Mouse (Mus musculus) lung, embryonic 16.5 days (tissue): ENCODE data around the gene Clspn. TPM values are rescaled to one million over a fixed set of nuclear protein-coding genes. Genes with fewer than 3 reads are reported as not detected.

ENCODE experiments used
- ATAC-seq: fragments of 200-750 bp; cut with Nextera tagmentation; 2 replicates; pipeline ENCODE4 v1.8.0; 2017; ENCODE audit warnings: low read depth, mild to moderate bottlenecking, moderate library complexity
- H3K27ac ChIP-seq: fragments of 300-500 bp; sonication (generic); 2 replicates; pipeline ENCODE4 v1.5.1; 2014; ENCODE audit warnings: mild to moderate bottlenecking, control low read depth, low read length
- H3K27me3 ChIP-seq: fragments of 300-500 bp; sonication (generic); 2 replicates; pipeline ENCODE4 v1.6.1; 2014; ENCODE audit warnings: low read depth, low read length, mixed read lengths; ENCODE audit not compliant: control insufficient read depth, insufficient read depth
- H3K36me3 ChIP-seq: fragments of 300-500 bp; sonication (generic); 2 replicates; pipeline ENCODE4 v1.6.1; 2014; ENCODE audit warnings: low read length; ENCODE audit not compliant: control insufficient read depth, insufficient read depth
- H3K4me1 ChIP-seq: fragments of 300-500 bp; sonication (generic); replicated peaks from 2 replicates; pipeline ENCODE4 v1.6.1; 2014; ENCODE audit warnings: low read length, mixed read lengths; ENCODE audit not compliant: control insufficient read depth, insufficient read depth
- H3K4me2 ChIP-seq: fragments of 300-500 bp; sonication (generic); 2 replicates; pipeline ENCODE4 v1.6.1; 2014; ENCODE audit warnings: low read depth, low read length, control low read depth
- H3K4me3 ChIP-seq: fragments of 300-500 bp; sonication (generic); 2 replicates; pipeline ENCODE4 v1.5.1; 2014; ENCODE audit warnings: mild to moderate bottlenecking, low read length, control low read depth
- H3K9ac ChIP-seq: fragments of 300-500 bp; sonication (generic); 2 replicates; pipeline ENCODE4 v1.6.1; 2014; ENCODE audit warnings: low read length, control low read depth
- H3K9me3 ChIP-seq: fragments of 300-500 bp; sonication (generic); 2 replicates; pipeline ENCODE4 v1.6.1; 2016; ENCODE audit warnings: low read length; ENCODE audit not compliant: control insufficient read depth
- WGBS: fragments of 180-500 bp; shearing (Covaris S2); extraction: QIAGEN DNeasy Blood & Tissue Kit; methylation state at CpG from one replicate; pipeline ENCODE4 v1.1.7; 2014; 5-methylcytosine and 5-hydroxymethylcytosine counted together
- polyA plus RNA-seq: library from polyadenylated mRNA; unstranded; fragments of >200 nt; fragmentation: Nextera tagmentation; extraction: Ambion mirVana; gene quantifications from 2 replicates; pipeline ENCODE4 v1.2.1, GENCODE M21; 2015

Clspn gene
- polyA plus RNA-seq, 1 experiment from 2014 or later: 41.3 TPM

GRCm38 (mm10) chr4:126585739-126586138, 29.0 kb downstream of the Clspn start:
- WGBS: 92% methylated on average over 13 of the region's 13 CpGs
- H3K27ac ChIP-seq: no peak overlapping the region
- H3K9me3 ChIP-seq: no peaks in the 10 kb centered on the region; the same call in 1 of the 2 replicates
- H3K36me3 ChIP-seq: peaks cover 51% of the 10 kb centered on the region
- H3K4me3 ChIP-seq: no peak overlapping the region
- ATAC-seq: no peak
- no peaks in the 10 kb centered on the region for H3K27me3 ChIP-seq
- no peak overlapping the region for H3K9ac ChIP-seq
- no peaks in the 10 kb centered on the region for H3K4me1 ChIP-seq
- H3K4me2 ChIP-seq: no peak overlapping the region

DNA sequence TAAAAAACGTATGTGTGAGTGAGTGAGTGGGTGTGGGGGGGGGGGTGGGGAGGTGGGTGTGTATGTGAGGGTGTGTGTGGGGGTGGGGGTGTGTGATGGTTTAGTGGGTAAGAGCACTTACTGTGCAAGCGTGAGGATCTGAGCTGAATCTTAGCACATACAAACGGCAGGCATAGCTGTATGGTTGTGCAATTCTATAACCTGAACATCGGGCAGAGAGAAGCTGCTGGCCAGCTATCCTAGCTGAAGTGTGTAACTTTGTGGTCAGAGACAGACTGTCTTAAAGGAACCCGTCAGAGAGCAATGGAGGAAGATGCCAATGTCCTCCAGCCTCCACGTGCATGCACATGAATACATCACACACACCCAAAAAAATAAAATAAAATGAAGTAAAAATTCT, 35.3 kb downstream of the Clspn start:
- Histone ChIP-seq H3K4me2 (no peak overlapping the region), H3K9me3 (no peaks in the 10 kb centered on the region), H3K36me3 (peaks cover 38% of the 10 kb centered on the region), H3K4me3 (no peak overlapping the region), H3K27me3 (no peaks in the 10 kb centered on the region), H3K9ac (no peak overlapping the region), H3K27ac (no peak overlapping the region), H3K4me1 (no peaks in the 10 kb centered on the region)
- WGBS: 80% methylated on average over 6 of the region's 6 CpGs
- no peak for ATAC-seq

DNA sequence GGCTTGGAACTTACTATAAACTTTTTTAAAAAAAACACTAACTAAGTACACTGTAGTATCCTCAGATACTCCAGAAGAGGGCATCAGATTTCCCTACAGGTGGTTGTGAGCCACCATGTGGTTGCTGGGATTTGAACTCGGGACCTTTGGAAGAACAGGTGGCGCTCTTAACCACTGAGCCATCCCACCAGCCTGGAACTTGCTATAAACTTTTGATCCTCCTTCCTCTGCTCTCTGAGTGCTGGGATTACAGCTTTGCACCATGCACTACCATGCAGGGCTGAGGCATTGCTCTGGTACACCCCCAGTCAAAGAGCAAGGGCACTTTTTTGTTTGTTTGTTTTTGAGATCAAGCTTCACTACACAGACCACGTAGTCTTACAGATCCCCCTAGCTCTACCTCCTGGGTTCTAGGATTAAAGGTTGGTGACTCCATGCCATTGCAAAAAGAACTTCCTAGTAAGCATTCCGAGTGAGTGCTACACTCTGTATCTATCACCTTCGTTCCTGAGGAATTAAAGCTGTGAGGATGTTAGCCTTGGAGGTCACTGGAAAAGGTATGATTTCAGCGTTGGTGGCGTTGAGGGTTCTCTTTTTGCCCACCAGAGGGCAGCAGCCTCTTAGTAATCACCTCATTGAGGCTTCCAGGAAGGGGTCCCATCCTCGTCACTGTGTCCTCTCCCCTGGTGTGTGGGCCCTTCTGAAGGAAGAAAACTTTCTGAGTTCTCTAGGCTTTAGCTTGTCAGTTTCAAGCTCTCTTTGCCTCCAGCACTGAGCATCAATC, 43.4 kb downstream of the Clspn start:
- no peak for ATAC-seq
- Histone ChIP-seq H3K27me3 (no peaks in the 10 kb centered on the region), H3K27ac (no peak overlapping the region), H3K9me3 (no peaks in the 10 kb centered on the region), H3K4me1 (peaks cover 6% of the 10 kb centered on the region), H3K9ac (no peak overlapping the region), H3K4me3 (no peak overlapping the region), H3K4me2 (no peak overlapping the region), H3K36me3 (no peaks in the 10 kb centered on the region)
- WGBS: 23% methylated on average over 8 of the region's 8 CpGs

DNA sequence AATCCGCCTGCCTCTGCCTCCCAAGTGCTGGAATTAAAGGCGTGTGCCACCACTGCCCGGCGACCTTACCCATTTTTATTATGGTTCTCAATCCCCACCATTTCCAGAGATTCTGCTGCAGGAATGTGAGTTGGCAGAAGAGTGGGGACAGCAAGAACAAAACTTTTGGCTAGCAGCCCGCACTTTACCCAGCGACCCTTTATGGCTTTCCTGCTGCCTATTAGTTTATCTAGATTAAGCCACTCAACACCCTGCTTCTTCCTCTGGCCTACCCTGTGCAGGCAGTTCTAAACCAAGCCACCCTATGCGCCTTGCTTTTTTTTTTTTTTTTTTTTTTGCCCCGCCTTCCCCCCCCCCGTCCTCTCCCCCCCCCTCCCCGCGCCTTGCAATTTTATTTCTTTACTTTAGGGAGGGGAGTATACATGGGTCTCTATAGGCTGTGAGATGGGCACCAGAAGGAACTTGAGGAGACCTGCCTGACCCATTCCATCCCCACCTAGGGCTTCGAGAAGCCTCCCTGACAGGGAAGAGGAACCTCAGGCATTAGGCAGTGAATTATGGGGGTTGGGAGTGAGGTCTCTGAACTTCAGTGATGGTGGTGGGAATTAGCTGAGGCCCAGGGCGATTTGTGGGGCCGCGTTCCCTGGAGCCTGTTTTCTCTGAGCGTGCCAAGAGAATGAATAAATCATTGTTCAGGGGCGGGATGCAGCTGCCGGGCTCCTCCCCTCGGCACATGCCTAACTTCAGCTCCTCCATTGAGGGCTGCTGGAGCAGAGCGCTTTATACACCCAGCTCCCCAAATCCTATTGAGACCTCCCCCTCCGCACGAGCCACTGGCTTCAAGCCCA, 45.1 kb downstream of the Clspn start:
- 24% methylated on average over 18 of the region's 22 CpGs for WGBS
- Histone ChIP-seq H3K9me3 (no peaks in the 10 kb centered on the region), H3K27me3 (no peaks in the 10 kb centered on the region), H3K27ac (no peak overlapping the region), H3K4me2 (peak overlapping the region; percentile 43), H3K4me1 (peaks cover 6% of the 10 kb centered on the region), H3K4me3 (no peak overlapping the region), H3K36me3 (no peaks in the 10 kb centered on the region), H3K9ac (no peak overlapping the region; the same call in 1 of the 2 replicates)
- ATAC-seq: peak; percentile 82

GRCm38 (mm10) chr4:126602445-126602762, 45.7 kb downstream of the Clspn start:
- H3K4me2 ChIP-seq: peak overlapping the region; percentile 43
- no peak overlapping the region; the same call in 1 of the 2 replicates for H3K9ac ChIP-seq
- 14% methylated on average over 6 of the region's 6 CpGs for WGBS
- no peaks in the 10 kb centered on the region for H3K27me3 ChIP-seq
- H3K9me3 ChIP-seq: no peaks in the 10 kb centered on the region
- H3K4me1 ChIP-seq: peaks cover 6% of the 10 kb centered on the region
- no peaks in the 10 kb centered on the region for H3K36me3 ChIP-seq
- no peak overlapping the region for H3K4me3 ChIP-seq
- no peak overlapping the region for H3K27ac ChIP-seq
- peak; percentile 37; the same call in 1 of the 2 replicates for ATAC-seq

GRCm38 (mm10) chr4:126604141-126604540, 47.4 kb downstream of the Clspn start:
- H3K9ac ChIP-seq: no peak overlapping the region
- no peak for ATAC-seq
- no peaks in the 10 kb centered on the region for H3K27me3 ChIP-seq
- no peaks in the 10 kb centered on the region for H3K36me3 ChIP-seq
- WGBS: 80% methylated on average over 2 of the region's 2 CpGs
- H3K4me1 ChIP-seq: peaks cover 6% of the 10 kb centered on the region
- H3K9me3 ChIP-seq: no peaks in the 10 kb centered on the region
- no peak overlapping the region for H3K4me3 ChIP-seq
- no peak overlapping the region for H3K27ac ChIP-seq
- no peak overlapping the region for H3K4me2 ChIP-seq

- H3K4me3 ChIP-seq: no peak overlapping the region
- no peaks in the 10 kb centered on the region for H3K27me3 ChIP-seq
- 71% methylated on average over 4 of the region's 4 CpGs for WGBS
- H3K9me3 ChIP-seq: no peaks in the 10 kb centered on the region
- no peak overlapping the region for H3K9ac ChIP-seq
- H3K4me1 ChIP-seq: peaks cover 7% of the 10 kb centered on the region
- no peaks in the 10 kb centered on the region for H3K36me3 ChIP-seq
- no peak for ATAC-seq
- H3K4me2 ChIP-seq: no peak overlapping the region
- no peak overlapping the region for H3K27ac ChIP-seq
Observed at GRCm38 (mm10) chr4:126605751-126606150, 49.0 kb downstream of the Clspn start.

GRCm38 (mm10) chr4:126609606-126610181, 53.0 kb downstream of the Clspn start, which contains the start of gene 5730409E04Rik:
5730409E04Rik (plus strand) TSS chr4:126609818.
- Histone ChIP-seq H3K9ac (peak within 1 kb of the TSS; percentile 91), H3K27ac (peak within 1 kb of the TSS; percentile 70; the same call in 1 of the 2 replicates), H3K36me3 (no peaks in the 10 kb centered on the region), H3K27me3 (no peaks in the 10 kb centered on the region), H3K4me1 (0 out of 2 replicates have a peak, but pooled peaks cover 2% of the 10 kb centered on the region), H3K4me2 (peak within 1 kb of the TSS; percentile 94), H3K9me3 (no peaks in the 10 kb centered on the region), H3K4me3 (peak within 1 kb of the TSS; percentile 73)
- peak; percentile 92 for ATAC-seq
- 1% methylated on average over 48 of the region's 48 CpGs for WGBS

- H3K36me3 ChIP-seq: no peaks in the 10 kb centered on the region
- no peak overlapping the region for H3K4me2 ChIP-seq
- no peak overlapping the region for H3K27ac ChIP-seq
- 0 out of 2 replicates have a peak, but pooled peaks cover 2% of the 10 kb centered on the region for H3K4me1 ChIP-seq
- no peaks in the 10 kb centered on the region for H3K9me3 ChIP-seq
- H3K27me3 ChIP-seq: no peaks in the 10 kb centered on the region
- 86% methylated on average over 17 of the region's 17 CpGs for WGBS
- H3K9ac ChIP-seq: no peak overlapping the region
- ATAC-seq: no peak
- H3K4me3 ChIP-seq: no peak overlapping the region
Observed at GRCm38 (mm10) chr4:126611991-126612390, 55.3 kb downstream of the Clspn start.
